Comparison of ENCODE assay signal across 8 mouse cellular contexts in genomic region chr3:144425041-144425448, GRCm38 (mm10).
A peak's percentile ranks its signal among the peaks of the same experiment; 100 is the strongest.
DNase-seq lines count a peak whose midpoint lies in the region; ATAC-seq lines count a peak whose summit lies in the region.

No protein-coding gene starts in this region.

- no peak for ATAC-seq in erythroblast, adult 5-6 weeks (replicated peaks; ENCODE audit: low FRiP score, poor library complexity, severe bottlenecking)

- peak; percentile 33 to 68 for DNase-seq in adrenal gland, adult (ENCODE audit: inconsistent age in 2 of 2, low spot score in 1 of 2)
- DNase-seq in adrenal gland, postnatal 4 days (ENCODE audit: low spot score in 2 of 2), result no peak
- DNase-seq in lung, postnatal 10 days, result peak; percentile 58
- no peak for DNase-seq in lung, postnatal 36 days
- peak; percentile 73 to 82 for DNase-seq in layer of hippocampus, adult 8-10 months (ENCODE audit: low spot score in 2 of 2)
- peak; percentile 70 for DNase-seq in right cerebral cortex, postnatal 25 days
- DNase-seq in thymus, postnatal 25 days, result no peak

Comparison
In these comparisons a context has a peak if more than half of its experiments do, and no peak if none do; other contexts are left out.
1. DNase-seq: peak in adrenal gland, adult (2 of 2), lung, postnatal 10 days (single experiment), layer of hippocampus, adult 8-10 months (2 of 2) and right cerebral cortex, postnatal 25 days (single experiment); none in adrenal gland, postnatal 4 days (0 of 2), lung, postnatal 36 days (single experiment) and thymus, postnatal 25 days (single experiment).